Mouse (Mus musculus): ENCODE results near the gene Eps8l2.

GRCm38 (mm10) chr7:141343696-141344095 lies 5.0 kb downstream of the Eps8l2 start:
- TF ChIP-seq POLR2A (IDR thresholded peaks at IDR 0.05; ENCODE audit: borderline replicate concordance, extremely low read depth, insufficient read depth, insufficient read length, poor library complexity, severe bottlenecking) (no peak), CTCF (IDR thresholded peaks at IDR 0.05; ENCODE audit: borderline replicate concordance, extremely low read depth, insufficient read depth, insufficient read length) (no peak)

Measured in brain, embryonic 14.5 days (tissue).